Mouse (Mus musculus) embryonic fibroblast, embryonic 13.5 days (primary cell): ENCODE results near the gene Rps15. TPM values are rescaled to one million over a fixed set of nuclear protein-coding genes. Genes with fewer than 3 reads are reported as not detected.

Experiments used
- H3K27ac ChIP-seq: 2 replicates; pipeline ENCODE4 v1.5.1; 2012; ENCODE audit warnings: low read length, control low read depth, inconsistent platforms; ENCODE audit not compliant: insufficient read depth
- H3K4me1 ChIP-seq: 2 replicates; pipeline ENCODE4 v1.6.1; 2011; ENCODE audit warnings: low read length; ENCODE audit not compliant: control insufficient read depth, insufficient read depth
- H3K4me3 ChIP-seq: 2 replicates; pipeline ENCODE4 v1.5.1; 2011; ENCODE audit warnings: mild to moderate bottlenecking, control low read depth, low read length; ENCODE audit not compliant: insufficient read depth
- CTCF ChIP-seq: IDR thresholded peaks from 2 replicates; pipeline ENCODE4 v1.5.1; 2011; ENCODE audit warnings: mild to moderate bottlenecking, control low read depth, low read length, moderate library complexity, borderline replicate concordance; ENCODE audit not compliant: insufficient read depth
- POLR2A ChIP-seq: IDR thresholded peaks from 2 replicates; pipeline ENCODE4 v1.6.1; 2011; ENCODE audit warnings: low read depth, mild to moderate bottlenecking, control low read depth, low read length, moderate library complexity
- polyA plus RNA-seq: library from polyadenylated mRNA; stranded (reverse); fragments of >200 nt; gene quantifications from 2 replicates; pipeline ENCODE4 v1.2.4, GENCODE M21; 2011; ENCODE audit warnings: low read depth; ENCODE audit not compliant: missing spikeins, insufficient read length

Rps15 gene
- polyA plus RNA-seq, 1 experiment, result 2,493 TPM

DNA sequence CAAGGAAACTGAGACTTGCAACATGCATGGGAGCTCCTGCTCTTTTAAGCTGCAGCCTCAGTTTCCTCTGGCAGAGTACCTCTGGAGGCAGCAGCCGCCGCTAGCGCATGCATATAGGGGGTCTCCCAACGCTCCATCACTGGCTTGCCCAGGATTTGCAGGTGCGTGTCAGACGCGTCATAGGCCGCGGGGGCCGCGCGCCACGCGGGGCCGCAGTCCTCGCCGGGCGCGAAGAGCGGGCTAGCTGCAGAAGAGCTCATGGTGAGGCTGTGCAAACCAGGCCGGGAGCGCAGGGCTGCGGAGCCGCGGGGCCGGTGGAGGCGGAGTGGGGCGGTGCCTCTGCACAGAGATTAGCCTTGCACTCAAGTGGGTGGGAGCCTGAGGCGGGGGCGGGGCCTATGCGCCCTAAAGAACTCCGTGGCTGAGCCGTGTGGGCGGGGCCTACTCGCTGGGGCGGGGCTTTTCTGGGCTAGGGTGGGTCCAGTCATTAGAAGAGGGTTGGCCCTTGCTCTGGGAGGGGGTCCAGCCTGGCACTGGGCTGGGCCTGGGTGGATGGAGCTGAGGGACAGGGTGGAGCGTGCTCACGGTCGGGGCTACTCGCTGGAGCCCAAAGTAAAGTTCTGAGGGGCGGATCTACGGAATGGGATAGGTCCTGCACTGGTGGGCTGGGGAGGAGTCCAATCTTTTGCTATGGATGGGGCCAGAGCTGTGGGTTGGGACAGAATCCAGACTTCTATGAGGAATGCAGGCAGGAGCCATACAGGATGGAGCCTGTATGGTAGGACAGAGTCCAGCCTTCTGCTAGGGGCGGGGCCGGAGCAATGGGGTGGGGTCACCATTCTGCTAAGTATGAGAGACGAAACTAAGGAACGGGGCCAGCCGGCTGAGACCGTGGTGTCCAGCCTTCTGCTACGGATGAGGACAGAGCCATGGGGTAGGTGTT, 31.3 kb upstream of the Rps15 start, which contains the start of the genes Gamt and Dazap1:
TSS of gene Gamt (minus strand) at position 371 of the 943 bp plus-strand sequence.
TSS of gene Dazap1 (plus strand) at position 845 of the 943 bp plus-strand sequence.
- Histone ChIP-seq H3K4me3 (peak within 1 kb of the TSS; percentile 60), H3K27ac (peak within 1 kb of the TSS; percentile 98), H3K4me1 (peaks cover 3% of the 10 kb centered on the region; the same call in 1 of the 2 replicates)
- no peak for TF ChIP-seq CTCF
- peak; percentile 70 for TF ChIP-seq POLR2A

DNA sequence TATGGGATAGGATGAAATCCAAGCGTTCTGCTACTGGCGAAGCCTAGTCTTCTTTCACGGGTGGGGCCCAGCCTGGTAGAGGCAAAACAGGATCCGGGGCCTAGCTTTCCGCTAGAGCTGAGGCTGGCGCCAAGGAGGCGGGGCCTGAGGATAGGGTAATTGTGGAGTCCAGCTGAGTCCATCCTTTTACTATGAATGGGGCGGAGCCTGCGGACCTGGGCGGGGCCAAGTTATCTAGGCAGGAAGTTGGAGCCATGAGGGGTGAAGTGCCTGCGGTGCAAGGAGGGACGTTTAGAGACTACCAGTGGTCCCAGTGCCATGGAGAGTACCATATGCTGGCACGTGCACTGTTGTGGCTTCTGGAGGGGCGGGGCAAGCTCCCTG, 30.7 kb upstream of the Rps15 start:
- peak overlapping the region; percentile 60 for H3K4me3 ChIP-seq
- H3K27ac ChIP-seq, result peak overlapping the region; percentile 98
- TF ChIP-seq POLR2A (no peak; the same call in none of the 2 replicates), CTCF (no peak)
- peaks cover 3% of the 10 kb centered on the region; the same call in 1 of the 2 replicates for H3K4me1 ChIP-seq

DNA sequence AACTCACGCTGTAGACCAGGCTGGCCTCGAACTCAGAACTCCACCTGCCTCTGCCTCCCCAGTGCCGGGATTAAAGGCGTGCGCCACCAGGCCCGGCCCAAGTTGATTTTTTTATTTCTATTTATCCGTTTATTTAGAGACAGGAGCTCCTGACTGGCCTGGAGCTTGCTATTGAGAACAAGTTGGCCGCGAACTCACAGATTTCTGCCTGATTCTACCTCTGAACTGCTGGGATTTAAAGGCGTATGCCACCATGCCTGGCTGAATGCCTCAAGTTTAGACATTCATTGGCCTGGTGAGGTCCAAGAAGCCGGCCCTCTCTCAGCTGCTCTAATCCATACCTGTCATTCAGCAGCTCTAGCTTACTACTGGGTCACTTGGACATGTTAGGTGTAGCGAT, 30.1 kb upstream of the Rps15 start:
- Histone ChIP-seq H3K4me3 (peak overlapping the region; percentile 60), H3K27ac (0 out of 2 replicates have a peak overlapping the region, but pooled peaks have one; percentile 98), H3K4me1 (peaks cover 3% of the 10 kb centered on the region; the same call in 1 of the 2 replicates)
- TF ChIP-seq CTCF (no peak), POLR2A (no peak)

DNA sequence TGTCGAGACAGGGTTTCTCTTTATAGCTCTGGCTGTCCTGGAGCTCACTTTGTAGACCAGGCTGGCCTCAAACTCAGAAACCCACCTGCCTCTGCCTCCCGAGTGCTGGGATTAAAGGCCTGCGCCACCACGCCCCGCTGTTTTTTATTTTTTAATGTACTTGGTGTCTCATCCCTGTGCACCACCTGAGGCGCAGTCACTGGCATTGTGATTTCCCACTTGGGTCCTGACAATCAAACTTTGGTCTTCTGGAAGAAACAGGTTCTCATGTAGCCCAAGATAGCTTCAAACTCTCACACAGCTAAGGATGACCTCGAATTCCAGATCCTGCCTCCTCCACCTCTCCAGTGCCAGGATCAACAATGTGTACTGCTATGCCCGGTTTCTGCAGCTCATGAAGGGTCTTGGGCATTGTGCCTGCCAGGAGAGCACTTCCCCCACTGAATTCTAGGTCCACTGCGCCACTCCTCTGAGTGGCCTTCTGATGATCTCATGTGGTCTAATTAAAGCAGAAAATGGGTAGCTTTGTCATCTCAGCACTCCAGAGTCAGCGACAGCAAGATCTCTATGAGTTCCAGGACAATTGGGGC, 29.4 kb upstream of the Rps15 start:
- H3K4me1 ChIP-seq, result peaks cover 9% of the 10 kb centered on the region
- H3K27ac ChIP-seq, result no peak overlapping the region
- H3K4me3 ChIP-seq, result no peak overlapping the region
- TF ChIP-seq CTCF (no peak), POLR2A (no peak)

DNA sequence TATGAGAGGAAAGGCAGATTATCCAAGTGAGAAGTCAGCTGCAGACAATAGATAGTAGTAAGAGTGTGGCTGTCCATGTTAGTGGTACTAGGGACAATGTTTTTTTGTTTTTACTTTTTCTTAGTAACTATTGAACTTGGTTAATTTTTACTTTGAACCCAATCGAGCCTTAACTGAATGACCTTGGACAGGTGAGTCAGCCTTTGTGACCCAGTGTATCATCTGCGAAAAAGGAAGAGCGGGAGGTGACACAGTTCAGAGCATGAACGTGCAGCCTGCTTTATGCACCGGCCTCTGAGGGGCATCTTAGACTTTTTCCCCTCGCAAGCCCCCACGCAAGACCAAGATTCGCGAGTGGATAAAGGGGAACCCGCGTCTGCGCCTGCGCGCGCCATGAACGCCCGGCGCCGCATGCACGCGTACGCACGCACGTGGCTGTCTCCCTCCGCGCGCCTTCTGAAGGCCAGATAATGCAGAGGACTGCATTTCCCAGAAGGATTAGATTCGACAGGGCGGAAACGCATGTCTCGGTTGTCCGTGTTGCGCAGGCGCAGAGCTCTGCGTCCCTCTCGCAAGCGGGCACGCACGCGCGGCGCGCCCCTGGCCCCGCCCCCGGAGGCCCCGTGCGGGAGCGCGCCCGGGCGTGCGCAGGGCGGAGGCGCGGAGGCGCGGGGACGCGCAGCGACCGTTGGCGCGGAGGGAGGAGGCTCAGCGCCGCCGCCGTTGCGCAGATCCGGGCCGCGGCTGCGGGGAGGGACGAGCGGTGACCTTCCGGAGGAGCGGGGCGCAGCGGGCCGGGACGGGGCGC, 27.7 kb upstream of the Rps15 start:
- peak overlapping the region; percentile 99 for H3K4me3 ChIP-seq
- TF ChIP-seq POLR2A, result peak; percentile 66
- TF ChIP-seq CTCF, result no peak
- H3K4me1 ChIP-seq, result peaks cover 7% of the 10 kb centered on the region
- peak overlapping the region; percentile 38; the same call in 1 of the 2 replicates for H3K27ac ChIP-seq

DNA sequence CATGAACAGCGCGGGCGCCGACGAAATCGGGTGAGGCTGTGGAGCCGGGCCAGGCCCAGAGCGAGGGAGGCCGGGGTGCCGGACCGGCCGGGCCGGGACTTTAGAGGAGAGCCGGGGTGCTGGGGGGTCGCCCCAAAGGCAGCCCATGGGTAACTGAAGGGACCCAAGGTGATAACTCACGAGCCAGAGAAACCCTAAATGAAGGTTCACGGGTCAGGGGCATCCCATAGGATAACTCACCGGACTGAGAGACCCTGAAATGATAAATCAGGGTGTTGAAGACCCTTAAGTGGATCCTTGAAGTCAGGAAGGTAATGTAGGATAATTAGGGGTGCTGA, 27.1 kb upstream of the Rps15 start:
- no peak for TF ChIP-seq POLR2A
- peak overlapping the region; percentile 38; the same call in 1 of the 2 replicates for H3K27ac ChIP-seq
- peaks cover 7% of the 10 kb centered on the region for H3K4me1 ChIP-seq
- peak overlapping the region; percentile 99 for H3K4me3 ChIP-seq

DNA sequence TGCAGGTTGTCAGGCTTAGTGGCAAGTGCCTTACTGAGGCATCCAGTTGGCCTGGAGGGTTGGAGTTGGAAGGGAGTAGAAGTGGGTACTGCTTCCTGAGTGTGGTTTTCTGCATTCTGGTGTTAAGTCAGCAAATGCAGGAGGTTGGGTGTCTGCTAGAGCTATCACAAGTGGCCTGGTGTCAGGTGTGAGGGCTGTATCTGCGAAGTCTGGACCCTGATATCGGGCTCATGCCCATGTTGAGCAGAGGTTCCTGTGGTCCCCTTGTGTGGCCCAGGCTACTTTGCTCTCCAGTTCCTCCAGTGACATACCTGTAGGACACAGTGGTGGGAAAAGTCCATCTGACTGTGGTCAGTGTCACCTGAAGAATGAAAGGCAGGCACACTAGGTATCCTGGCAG, 22.2 kb upstream of the Rps15 start:
- peaks cover 7% of the 10 kb centered on the region for H3K4me1 ChIP-seq
- H3K4me3 ChIP-seq, result no peak overlapping the region
- H3K27ac ChIP-seq, result no peak overlapping the region
- TF ChIP-seq CTCF, result no peak
- no peak for TF ChIP-seq POLR2A

DNA sequence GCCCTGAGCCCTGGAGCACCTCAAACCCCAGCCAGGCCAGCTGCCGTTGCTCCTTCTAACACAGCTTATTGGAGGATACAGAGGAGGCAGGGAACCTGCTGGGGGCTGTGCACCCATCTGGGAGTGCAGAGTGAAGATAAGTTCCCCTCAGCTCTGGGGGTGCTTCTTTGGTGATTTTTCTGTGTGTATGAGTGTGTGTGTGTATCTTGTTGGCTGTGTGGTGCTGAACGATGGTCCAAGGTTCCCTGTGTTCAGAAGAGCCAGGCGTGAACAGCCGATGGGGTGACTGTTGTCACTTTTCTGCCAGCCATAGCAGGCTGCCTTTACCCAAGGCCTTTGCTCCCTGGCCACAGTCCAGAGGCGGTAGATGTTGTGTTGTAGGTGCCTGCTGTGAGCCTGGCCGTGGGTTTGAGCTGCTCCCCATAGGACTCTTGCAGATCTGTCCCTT, 21.5 kb upstream of the Rps15 start:
- TF ChIP-seq CTCF (no peak), POLR2A (no peak)
- Histone ChIP-seq H3K4me3 (no peak overlapping the region), H3K4me1 (peaks cover 7% of the 10 kb centered on the region), H3K27ac (no peak overlapping the region)

DNA sequence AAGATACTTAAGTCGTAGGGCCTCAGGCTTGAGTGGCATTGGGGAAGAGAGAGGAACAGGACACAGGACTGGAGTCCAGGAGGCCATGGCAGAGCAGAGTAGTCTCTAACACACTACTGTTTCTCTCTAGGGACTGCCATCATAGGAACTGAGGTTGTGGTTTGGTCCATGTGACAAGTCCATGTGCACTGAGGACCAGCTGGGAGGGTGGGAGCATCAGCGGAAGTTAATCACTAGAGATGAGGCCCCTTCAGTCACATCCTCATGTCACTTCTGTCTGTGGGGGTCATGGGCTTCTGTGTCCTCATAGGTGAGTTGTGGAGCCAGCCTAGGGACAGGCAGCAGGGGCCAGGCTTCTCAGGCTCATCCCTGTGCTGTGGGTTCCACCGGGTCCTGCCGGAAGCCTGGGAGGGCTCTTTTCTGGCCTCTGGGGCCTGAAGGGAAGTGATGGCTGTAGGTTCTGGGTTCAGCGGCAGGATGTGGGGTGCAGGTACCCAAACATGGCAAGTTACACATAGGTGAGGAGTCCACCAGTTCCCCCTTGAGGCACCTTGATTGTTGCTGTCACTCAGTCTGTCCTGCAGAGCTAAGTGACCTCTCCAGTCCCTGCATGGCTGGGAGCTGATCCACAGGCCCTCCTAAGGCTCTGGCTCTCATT, 20.9 kb upstream of the Rps15 start:
- H3K4me1 ChIP-seq, result peaks cover 7% of the 10 kb centered on the region
- TF ChIP-seq CTCF, result no peak
- H3K4me3 ChIP-seq, result no peak overlapping the region
- no peak overlapping the region for H3K27ac ChIP-seq
